Mouse (Mus musculus) intestine, postnatal 0 days (tissue): ENCODE data around the gene Gsx2. TPM values are rescaled to one million over a fixed set of nuclear protein-coding genes. Genes with fewer than 3 reads are reported as not detected.

Experiments used
- ATAC-seq: fragments of 200-750 bp; cut with Nextera tagmentation; 2 replicates; pipeline ENCODE4 v1.8.0; 2017; ENCODE audit warnings: mild to moderate bottlenecking, moderate TSS enrichment, moderate library complexity
- H3K27ac ChIP-seq: fragments of 300-500 bp; sonication (generic); 2 replicates; pipeline ENCODE4 v1.5.1; 2014; ENCODE audit warnings: mild to moderate bottlenecking, low read depth, low read length, moderate library complexity
- H3K27me3 ChIP-seq: fragments of 300-500 bp; sonication (generic); replicated peaks from 2 replicates; pipeline ENCODE4 v1.6.1; 2014; ENCODE audit warnings: low read length, mixed read lengths; ENCODE audit not compliant: control insufficient read depth, insufficient read depth
- H3K36me3 ChIP-seq: fragments of 300-500 bp; sonication (generic); 2 replicates; pipeline ENCODE4 v1.6.1; 2014; ENCODE audit warnings: mild to moderate bottlenecking, moderate library complexity; ENCODE audit not compliant: control insufficient read depth, insufficient read depth
- H3K4me1 ChIP-seq: fragments of 300-500 bp; sonication (generic); replicated peaks from 2 replicates; pipeline ENCODE4 v1.6.1; 2014; ENCODE audit warnings: antibody characterized with exemption, low read length, mixed read lengths; ENCODE audit not compliant: control insufficient read depth, insufficient read depth
- H3K4me2 ChIP-seq: fragments of 300-500 bp; sonication (generic); replicated peaks from 2 replicates; pipeline ENCODE4 v1.6.1; 2014; ENCODE audit warnings: low read depth, mild to moderate bottlenecking, moderate library complexity
- H3K4me3 ChIP-seq: fragments of 300-500 bp; sonication (generic); 2 replicates; pipeline ENCODE4 v1.5.1; 2014; ENCODE audit warnings: low read depth, low read length
- H3K9ac ChIP-seq: fragments of 300-500 bp; sonication (generic); 2 replicates; pipeline ENCODE4 v1.6.1; 2014; ENCODE audit warnings: mild to moderate bottlenecking, low read depth, low read length
- H3K9me3 ChIP-seq: fragments of 300-500 bp; sonication (generic); 2 replicates; pipeline ENCODE4 v1.6.1; 2016; ENCODE audit warnings: mixed run types; ENCODE audit not compliant: control insufficient read depth
- CTCF ChIP-seq: sonication (generic); IDR thresholded peaks from 2 replicates; pipeline ENCODE4 v1.5.1; 2016; ENCODE audit warnings: low read depth, mild to moderate bottlenecking, control low read depth, antibody characterized with exemption, moderate library complexity
- WGBS: fragments of 180-500 bp; shearing (Covaris S2); extraction: QIAGEN DNeasy Blood & Tissue Kit; methylation state at CpG from one replicate; pipeline ENCODE4 v1.1.7; 2014; 5-methylcytosine and 5-hydroxymethylcytosine counted together
- polyA plus RNA-seq: library from polyadenylated mRNA; unstranded; fragments of >200 nt; fragmentation: Nextera tagmentation; extraction: Ambion mirVana; gene quantifications from 2 replicates; pipeline ENCODE4 v1.2.1, GENCODE M21; 2015

The Gsx2 gene
- polyA plus RNA-seq, 1 experiment from 2014 or later: not detected

GRCm38 (mm10) chr5:75045371-75045770, 30.0 kb upstream of the Gsx2 start:
- no peaks in the 10 kb centered on the region for H3K4me1 ChIP-seq
- no peak overlapping the region for H3K9ac ChIP-seq
- no peaks in the 10 kb centered on the region for H3K36me3 ChIP-seq
- H3K4me3 ChIP-seq: no peak overlapping the region
- H3K4me2 ChIP-seq: no peak overlapping the region
- H3K9me3 ChIP-seq: no peaks in the 10 kb centered on the region
- 77% methylated on average over 7 of the region's 7 CpGs for WGBS
- H3K27ac ChIP-seq: no peak overlapping the region
- no peak for ATAC-seq
- no peak for TF ChIP-seq CTCF
- H3K27me3 ChIP-seq: no peaks in the 10 kb centered on the region

GRCm38 (mm10) chr5:75046681-75047321, 28.6 kb upstream of the Gsx2 start:
- peak overlapping the region; percentile 32 for H3K4me2 ChIP-seq
- no peak for TF ChIP-seq CTCF
- no peaks in the 10 kb centered on the region for H3K4me1 ChIP-seq
- H3K36me3 ChIP-seq: no peaks in the 10 kb centered on the region
- 36% methylated on average over 15 of the region's 15 CpGs for WGBS
- no peak for ATAC-seq
- 0 out of 2 replicates have a peak overlapping the region, but pooled peaks have one; percentile 7 for H3K9ac ChIP-seq
- H3K9me3 ChIP-seq: no peaks in the 10 kb centered on the region
- no peak overlapping the region for H3K27ac ChIP-seq
- H3K27me3 ChIP-seq: no peaks in the 10 kb centered on the region
- no peak overlapping the region for H3K4me3 ChIP-seq

- Histone ChIP-seq H3K27ac (no peak overlapping the region), H3K9ac (no peak overlapping the region), H3K4me2 (no peak overlapping the region), H3K4me3 (no peak overlapping the region), H3K4me1 (no peaks in the 10 kb centered on the region), H3K36me3 (no peaks in the 10 kb centered on the region), H3K9me3 (no peaks in the 10 kb centered on the region), H3K27me3 (no peaks in the 10 kb centered on the region)
- TF ChIP-seq CTCF: no peak
- no peak for ATAC-seq
- WGBS: 80% methylated on average over 4 of the region's 4 CpGs
Measured at GRCm38 (mm10) chr5:75051109-75051508, 24.3 kb upstream of the Gsx2 start.

GRCm38 (mm10) chr5:75063177-75063576, 12.2 kb upstream of the Gsx2 start:
- Histone ChIP-seq H3K4me3 (no peak overlapping the region), H3K36me3 (no peaks in the 10 kb centered on the region), H3K27ac (no peak overlapping the region), H3K4me2 (no peak overlapping the region), H3K27me3 (peaks cover 24% of the 10 kb centered on the region), H3K4me1 (no peaks in the 10 kb centered on the region), H3K9ac (no peak overlapping the region), H3K9me3 (0 out of 2 replicates have a peak, but pooled peaks cover 3% of the 10 kb centered on the region)
- WGBS: 38% methylated on average over 4 of the region's 4 CpGs
- no peak for ATAC-seq
- no peak for TF ChIP-seq CTCF

GRCm38 (mm10) chr5:75066715-75067114, 8.7 kb upstream of the Gsx2 start:
- no peak overlapping the region for H3K27ac ChIP-seq
- H3K9ac ChIP-seq: no peak overlapping the region
- no peak for TF ChIP-seq CTCF
- 14% methylated on average over 5 of the region's 10 CpGs for WGBS
- no peaks in the 10 kb centered on the region; the same call in 1 of the 2 replicates for H3K4me1 ChIP-seq
- ATAC-seq: no peak
- H3K4me3 ChIP-seq: peak overlapping the region; percentile 35
- H3K4me2 ChIP-seq: peak overlapping the region; percentile 73
- H3K9me3 ChIP-seq: 0 out of 2 replicates have a peak, but pooled peaks cover 3% of the 10 kb centered on the region
- no peaks in the 10 kb centered on the region for H3K36me3 ChIP-seq
- H3K27me3 ChIP-seq: peaks cover 52% of the 10 kb centered on the region

- Histone ChIP-seq H3K4me3 (peak overlapping the region; percentile 35), H3K27ac (no peak overlapping the region), H3K4me2 (peak overlapping the region; percentile 73), H3K36me3 (no peaks in the 10 kb centered on the region), H3K9me3 (0 out of 2 replicates have a peak, but pooled peaks cover 3% of the 10 kb centered on the region), H3K9ac (no peak overlapping the region), H3K4me1 (no peaks in the 10 kb centered on the region; the same call in 1 of the 2 replicates), H3K27me3 (peaks cover 57% of the 10 kb centered on the region)
- ATAC-seq: no peak
- WGBS: 1% methylated on average over 30 of the region's 30 CpGs
- no peak for TF ChIP-seq CTCF
Measured at GRCm38 (mm10) chr5:75067125-75067756, 8.2 kb upstream of the Gsx2 start.
